Mouse (Mus musculus): ENCODE results near the gene Hfm1.

The Hfm1 gene

DNA sequence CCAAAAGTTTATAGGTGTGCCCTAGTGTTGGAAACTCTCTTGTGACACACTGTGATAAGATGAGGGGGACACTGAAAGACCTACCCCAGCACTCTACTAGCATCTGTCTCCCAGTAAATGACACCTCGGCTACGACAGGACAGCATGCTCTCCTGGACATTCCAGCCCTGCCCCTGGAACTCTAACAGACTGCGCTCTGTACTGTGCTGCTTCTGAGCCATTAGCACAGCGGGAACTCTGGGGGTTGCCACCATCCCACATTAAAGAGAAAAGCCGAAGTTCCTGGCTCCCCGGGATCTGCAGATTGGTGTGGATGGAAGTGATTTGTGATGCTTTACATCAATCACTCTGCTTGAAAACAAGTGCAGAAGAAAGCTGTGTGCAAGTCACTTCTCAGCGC is 93.1 kb downstream of the Hfm1 start:
- DNase-seq: no peak

DNA sequence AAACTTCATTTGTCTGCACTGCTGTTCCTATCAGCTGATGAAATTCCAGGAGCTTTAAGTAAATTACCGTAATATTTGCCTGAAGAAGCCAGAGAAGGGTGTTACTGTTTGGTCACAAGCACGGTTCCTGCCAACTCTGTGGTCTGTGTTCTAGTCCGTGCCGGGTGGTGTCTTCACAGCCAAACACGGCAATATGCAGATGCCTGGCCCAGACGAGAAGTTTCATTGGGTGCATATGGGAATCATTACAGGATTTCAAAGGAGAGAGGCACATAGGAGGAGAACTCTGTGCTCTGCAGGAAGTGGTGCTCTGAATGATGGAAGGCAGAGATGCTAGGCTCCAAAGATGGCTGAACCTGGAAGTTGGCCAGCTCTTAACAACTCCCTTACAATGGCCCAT is 94.7 kb downstream of the Hfm1 start:
- no peak for DNase-seq

DNA sequence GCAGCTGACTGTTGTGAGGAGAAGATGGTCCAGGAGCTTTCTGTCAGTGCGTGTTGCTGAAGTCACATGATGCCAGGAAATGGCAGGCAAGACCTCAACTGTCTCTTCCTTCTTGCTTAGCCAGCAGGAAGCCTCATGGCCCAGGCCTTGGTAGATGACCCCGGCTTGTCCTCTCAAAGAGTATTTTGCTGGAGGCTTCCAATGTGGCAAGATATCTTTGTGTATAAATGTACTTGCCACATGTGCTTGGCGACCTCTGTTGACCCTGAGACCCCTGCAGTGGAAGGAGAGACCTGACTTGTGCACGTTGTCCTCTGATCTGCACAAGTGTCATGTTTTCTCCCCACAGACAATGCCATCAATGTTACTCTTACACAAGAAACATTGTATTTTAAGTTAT is 95.3 kb downstream of the Hfm1 start:
- no peak for DNase-seq

DNA sequence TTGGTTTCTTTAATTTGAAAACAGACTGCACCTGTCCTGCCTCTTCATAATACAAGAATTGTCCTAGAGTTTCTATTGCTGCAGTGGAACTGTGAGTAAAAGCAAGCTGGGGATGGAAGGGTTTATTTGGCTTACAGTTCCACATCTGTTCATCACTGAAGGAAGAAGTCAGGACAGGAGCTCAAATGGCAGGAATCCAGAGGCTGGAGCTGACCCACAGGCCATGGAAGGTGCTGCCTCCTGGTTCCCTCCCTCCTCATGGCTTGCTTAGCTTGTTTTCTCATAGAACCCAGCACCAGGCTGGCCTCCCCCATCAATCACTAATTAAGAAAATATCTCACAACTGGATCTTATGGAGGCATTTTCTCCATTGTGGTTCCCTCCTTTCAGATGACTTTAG is 99.4 kb downstream of the Hfm1 start:
- DNase-seq: no peak

DNA sequence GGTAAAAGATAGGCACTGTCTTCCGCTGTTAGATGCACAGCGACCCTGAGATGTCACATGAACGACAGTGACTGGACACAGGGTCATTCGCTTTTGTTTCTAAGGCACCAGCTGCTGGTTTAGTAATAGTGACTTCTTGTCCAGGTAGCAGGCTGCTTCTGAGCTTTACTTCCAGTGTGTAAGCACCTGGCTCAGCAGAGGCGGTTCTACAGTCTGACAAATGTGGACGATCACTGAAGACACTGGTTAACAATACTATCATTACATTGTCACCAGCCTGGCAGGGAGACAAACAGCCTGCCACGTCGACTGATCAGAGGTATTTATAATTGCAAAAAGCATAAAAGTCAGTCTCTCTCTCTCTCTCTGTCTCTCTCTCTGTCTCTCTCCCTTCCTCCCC is 100.1 kb downstream of the Hfm1 start:
- DNase-seq: no peak

DNA sequence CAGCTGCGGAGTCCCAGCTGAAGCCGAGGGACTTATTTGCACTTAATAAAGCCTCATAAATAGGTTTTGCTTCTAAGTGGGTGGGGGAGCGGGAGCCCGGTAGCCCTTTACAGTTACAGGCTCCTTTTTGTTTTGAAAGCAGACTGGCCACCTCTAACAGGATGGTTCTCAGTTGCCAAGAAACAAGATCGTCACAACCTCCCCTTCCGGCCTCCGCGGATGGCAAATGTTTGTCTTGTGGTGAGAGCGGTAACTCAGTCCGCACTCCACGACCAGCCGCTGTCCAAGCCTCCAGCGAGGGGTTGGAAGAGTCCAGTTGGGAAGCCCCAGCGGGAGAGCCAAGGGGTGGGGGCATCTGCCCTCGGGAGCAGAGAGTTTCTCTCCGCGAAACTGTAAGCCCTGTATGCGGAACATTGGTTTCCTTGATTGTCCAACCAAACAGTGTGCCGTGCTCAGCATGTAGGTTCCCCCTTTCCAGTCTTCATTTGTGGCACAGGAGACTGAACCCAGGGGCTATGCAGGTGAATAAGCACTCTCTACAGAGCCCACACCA is 100.7 kb downstream of the Hfm1 start:
- peak; percentile 12 for DNase-seq

DNA sequence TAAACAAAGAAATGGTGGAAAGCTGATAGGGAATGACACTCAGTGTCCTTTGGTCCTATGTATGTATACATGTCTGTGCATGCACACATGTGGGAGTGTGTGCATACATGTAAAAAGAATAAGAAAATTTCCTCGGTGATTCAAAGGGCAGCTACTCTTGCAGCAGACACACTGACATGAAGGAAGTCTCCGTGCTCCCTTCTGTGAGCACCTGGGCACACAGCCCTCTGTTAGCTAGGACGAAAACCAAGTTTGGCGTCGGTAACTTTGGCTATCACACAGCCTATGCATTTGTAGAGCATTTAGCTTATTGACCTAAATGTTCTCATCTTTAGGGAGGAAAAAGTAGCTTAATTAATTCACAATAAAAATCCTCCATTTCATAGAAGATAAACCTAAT is 101.4 kb downstream of the Hfm1 start:
- DNase-seq: no peak

DNA sequence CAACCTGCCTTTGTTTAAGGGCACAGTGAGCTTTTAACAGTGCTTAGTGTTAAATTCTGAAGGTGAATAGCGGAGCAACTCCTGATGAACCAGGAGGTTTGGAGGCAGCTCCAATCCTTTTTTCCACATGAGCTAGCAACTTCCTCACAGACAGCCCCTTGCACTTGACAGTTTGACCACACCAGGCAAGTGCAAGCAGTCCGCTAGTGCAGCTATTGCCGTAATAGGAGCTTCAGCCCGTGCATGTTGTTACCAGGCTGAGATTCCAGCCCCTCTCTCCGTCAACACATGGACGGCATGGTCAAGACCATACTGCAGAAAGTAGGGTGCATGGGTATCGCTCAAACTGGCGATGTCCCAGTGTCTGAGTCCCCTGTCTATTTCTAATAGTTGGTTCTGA is 106.5 kb downstream of the Hfm1 start:
- no peak for DNase-seq

DNA sequence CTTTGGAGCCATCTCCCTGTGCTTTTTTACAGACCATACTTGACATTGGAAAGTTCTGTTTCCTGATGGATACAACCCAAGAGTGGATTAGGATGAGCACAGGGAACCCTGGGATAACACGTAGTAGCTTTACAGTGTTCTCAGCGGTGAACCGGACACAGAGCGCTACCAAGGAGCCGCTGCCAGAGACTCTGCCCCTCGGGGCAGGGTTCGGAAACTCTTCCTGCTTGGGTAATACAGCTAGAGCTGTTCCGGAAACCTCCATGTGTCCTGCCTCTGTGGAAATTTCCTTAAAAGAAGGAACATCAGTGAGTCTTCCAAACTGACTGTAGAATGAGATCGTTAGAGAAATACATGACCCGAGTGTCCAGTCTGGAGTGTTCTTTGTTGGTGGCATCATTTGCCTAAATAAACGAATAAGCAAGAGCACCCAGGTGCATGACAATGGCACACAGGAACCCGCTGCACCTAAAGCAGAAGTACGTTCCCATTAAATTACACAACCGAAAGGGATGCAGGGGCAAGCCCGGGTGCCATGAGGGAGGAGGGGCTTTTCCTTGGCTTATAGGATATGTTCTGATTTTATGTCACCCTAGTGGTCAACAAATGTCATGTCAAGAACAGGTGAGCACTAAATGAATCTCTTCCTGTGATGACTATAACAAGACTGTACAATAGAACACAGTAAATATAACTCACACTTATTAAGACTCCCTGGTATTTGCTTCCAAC is 110.0 kb downstream of the Hfm1 start:
- DNase-seq: no peak

DNA sequence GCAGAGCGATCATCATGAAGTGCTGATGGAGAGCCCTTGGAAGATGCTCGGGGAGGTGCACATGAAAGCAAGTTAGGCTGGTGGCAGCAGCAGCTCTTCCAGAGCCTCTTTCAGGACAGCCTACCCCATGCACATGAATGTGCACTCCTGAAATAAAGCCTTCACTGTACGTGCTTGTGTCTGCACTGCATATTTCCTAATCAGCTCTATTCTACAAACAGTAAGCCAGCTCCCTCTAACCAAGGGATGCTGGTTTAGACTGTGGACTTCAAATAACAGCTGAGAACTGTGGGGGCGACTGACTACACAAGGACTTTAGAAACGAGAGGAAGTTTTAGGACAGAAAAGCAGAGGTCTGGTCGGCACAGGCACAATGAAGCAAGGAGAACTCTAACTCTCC is 111.5 kb downstream of the Hfm1 start:
- no peak for DNase-seq

DNA sequence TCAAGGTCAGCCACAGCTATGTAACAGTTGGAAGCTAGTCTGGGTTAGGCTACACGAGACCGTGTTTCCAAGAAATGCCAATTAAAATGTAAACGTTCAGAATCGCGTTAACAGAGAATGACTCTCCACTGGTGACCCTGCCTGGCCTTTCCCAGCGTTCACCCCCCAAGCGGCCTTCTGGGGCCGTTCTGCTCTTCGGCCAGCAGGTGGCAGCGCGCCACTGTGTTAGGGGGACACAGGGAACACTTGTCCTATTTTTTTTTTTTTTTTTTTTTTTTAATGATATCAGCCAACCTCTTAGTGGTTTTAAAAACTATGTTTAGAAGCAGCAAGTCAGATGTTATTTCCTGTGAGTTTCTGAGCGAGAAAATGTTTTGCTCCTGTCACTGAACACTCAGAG is 123.0 kb downstream of the Hfm1 start:
- peak; percentile 23 for DNase-seq

DNA sequence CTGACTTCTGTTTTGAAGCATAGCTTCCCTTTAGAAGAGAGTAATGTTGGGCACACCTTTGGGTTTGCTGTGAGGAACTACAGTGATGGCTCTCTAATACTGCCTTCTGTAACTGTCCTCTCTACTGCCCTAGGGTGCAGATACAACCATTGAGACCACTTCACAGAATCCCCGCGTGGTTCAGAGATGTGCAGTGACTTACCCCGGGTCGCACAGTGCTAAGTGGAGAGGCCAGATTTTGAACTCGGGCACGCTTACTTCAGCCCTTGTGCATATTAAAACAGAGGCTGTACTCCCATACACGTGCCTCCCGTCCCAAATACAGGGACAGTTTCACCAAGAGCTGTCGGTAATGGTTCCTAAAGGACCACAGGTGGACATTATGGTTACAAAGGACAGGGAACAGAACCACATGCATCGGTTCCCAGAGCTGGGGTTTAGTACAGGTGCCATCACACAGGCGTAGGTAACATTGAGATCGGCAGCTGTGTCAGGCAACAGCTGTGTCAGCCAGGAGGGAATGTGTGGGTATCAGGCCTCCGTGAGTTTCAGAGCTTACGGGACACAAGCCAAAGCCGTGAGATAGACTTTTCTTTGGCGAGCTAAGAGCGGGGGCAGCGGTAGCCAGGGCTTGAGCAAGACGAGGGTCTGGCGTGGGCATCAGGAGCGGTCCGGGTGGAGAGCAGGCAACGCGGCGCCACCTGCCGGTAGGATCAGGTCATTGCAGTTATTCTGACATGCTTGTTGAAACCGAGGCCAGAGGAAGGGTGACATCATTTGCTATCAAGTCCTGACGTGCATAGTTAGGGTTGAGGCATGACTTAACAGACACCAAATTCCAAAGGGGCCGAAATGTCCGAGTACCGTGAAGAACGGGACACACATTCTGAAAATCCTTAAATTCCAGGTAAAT is 124.0 kb downstream of the Hfm1 start:
- peak; percentile 80 for DNase-seq

DNA sequence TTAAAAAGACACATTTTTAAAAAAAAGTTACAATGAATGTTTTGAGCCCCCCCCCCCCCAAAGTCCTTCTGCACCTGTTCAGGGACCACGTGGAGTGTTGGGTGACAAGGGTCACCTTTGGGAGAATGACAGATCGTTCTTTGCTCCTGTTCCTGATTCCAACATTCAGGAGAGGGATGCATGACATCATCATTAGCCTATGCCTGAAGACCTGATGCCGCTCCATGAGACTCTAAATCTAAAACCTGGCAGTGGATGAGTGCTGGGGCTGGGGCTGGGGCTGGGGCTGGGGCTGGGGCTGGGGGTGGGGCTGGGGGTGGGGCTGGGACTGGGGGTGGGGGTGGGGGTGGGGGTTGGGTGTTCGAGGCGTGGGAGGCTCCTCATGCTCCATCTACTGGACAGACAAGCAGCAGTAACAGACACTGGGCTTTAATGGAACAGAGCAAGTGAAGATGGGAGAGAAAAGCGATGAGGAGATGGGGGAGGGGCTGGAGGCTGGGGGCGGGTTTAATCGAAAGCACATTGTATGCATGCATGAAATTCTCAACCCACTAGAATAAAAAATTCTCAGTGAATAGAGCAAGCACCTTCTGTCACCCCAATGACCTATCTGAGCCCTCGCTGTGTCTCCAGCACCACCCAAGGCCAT is 124.8 kb downstream of the Hfm1 start:
- DNase-seq: no peak

DNA sequence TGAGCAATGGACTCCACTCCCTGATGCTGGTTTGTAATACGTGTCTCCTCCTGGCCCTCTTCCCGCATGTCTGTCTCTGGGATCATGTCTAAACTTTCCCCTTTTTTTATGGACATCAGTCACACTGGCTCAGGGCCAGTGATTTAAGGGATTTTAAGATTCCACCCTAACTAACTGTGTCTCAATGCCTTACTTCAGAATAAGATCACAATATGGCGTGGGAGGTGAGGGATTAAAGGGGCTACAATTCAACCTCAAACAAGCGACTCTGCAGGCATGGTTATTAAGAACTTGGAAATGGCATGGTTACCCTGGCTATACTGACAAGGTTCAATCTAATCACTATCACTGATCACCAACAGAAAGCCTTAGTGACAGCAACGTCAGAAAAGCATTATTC is 128.2 kb downstream of the Hfm1 start:
- no peak for DNase-seq

DNA sequence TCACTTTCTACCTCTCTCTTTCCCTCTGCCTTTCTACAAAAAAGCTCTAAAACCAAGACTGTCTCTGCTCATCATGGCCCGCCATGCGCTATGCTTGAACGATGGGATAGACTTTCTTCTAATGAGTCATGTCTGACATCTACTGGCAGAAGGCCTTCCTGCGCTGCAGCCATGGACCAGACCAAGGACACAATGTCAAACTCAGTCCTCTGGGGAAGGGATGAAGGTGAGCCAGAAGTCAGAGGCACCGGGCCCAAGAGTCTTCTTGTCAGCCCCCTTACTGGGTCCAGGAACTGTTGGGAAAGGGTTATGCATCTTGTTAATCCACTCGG is 134.9 kb downstream of the Hfm1 start:
- DNase-seq: no peak

DNA sequence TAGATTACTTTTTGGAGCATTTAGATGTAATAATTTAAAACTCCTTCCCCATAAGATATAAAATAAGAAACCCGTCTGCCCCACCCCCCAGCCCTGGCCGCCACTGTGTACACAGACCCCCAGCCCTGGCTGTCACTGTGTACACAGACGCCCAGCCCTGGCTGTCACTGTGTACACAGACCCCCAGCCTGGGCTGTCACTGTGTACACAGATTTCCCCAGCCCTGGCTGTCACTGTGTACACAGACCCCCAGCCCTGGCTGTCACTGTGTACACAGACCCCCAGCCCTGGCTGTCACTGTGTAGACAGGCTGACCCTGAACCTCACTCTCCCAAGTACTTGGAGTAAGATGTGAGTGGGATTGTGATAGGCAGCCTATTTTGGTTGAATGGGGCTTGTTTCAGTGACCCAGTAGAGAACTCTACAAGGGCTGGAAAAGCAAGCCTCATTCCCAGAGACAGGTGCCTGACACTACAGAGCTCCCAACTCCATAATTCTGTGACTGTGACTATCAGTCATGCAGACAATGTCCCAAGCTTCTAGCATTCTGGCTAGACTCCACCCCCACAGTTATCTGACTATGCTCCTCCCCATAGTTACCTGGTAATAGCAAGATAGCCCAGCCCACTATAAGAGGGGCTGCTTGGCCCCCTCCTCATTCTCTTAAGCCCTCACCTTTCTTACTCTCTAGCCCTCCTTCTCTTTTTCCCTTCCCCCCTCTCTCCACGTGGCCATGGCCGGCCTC is 135.5 kb downstream of the Hfm1 start:
- no peak for DNase-seq
